8 mouse cellular contexts compared by ENCODE assay signal in genomic region chr4:46389013-46389611, GRCm38 (mm10). TPM values are rescaled to one million over a fixed set of nuclear protein-coding genes. Genes with fewer than 3 reads are reported as not detected.
DNase-seq lines count a peak whose midpoint lies in the region; ATAC-seq and TF ChIP-seq lines count a peak whose summit lies in the region.

Gene Trmo, minus strand, starts transcription at chr4:46389437.

- peak within 1 kb of the TSS; percentile 51 for H3K9ac ChIP-seq in lung, postnatal 0 days (replicated peaks; ENCODE audit: low read depth)

- H3K27me3 ChIP-seq in hindbrain, embryonic 10.5 days (ENCODE audit: insufficient read depth, poor library complexity, severe bottlenecking) = no peaks in the 10 kb centered on the region
- no peaks in the 10 kb centered on the region for H3K27me3 ChIP-seq in lung, postnatal 0 days (replicated peaks; ENCODE audit: insufficient read depth, low read length)

- ATAC-seq in frontal cortex, adult (ENCODE audit: low TSS enrichment) = peak; percentile 94
- peak; percentile 97 for ATAC-seq in lung, postnatal 0 days

- H3K27ac ChIP-seq in hindbrain, embryonic 10.5 days = peak within 1 kb of the TSS; percentile 98
- H3K27ac ChIP-seq in lung, postnatal 0 days (ENCODE audit: low read length) = peak within 1 kb of the TSS; percentile 90

- DNase-seq in MN1 (ENCODE audit: low spot score) = peak; percentile 96
- peak; percentile 94 for DNase-seq in cerebellum, adult 9-10 months
- peak; percentile 96 for DNase-seq in hindbrain, embryonic 10.5 days (ENCODE audit: low spot score)
- peak; percentile 96 for DNase-seq in layer of hippocampus, adult 9-11 months
- DNase-seq in lung, postnatal 0 days (ENCODE audit: low spot score) = peak; percentile 99
- DNase-seq in ovary, postnatal 14 days (ENCODE audit: low spot score) = peak; percentile 91
- peak; percentile 96 for DNase-seq in thymus, postnatal 14 days

- no peaks in the 10 kb centered on the region; the same call in 1 of the 2 replicates for H3K4me1 ChIP-seq in hindbrain, embryonic 10.5 days (replicated peaks)
- no peaks in the 10 kb centered on the region for H3K4me1 ChIP-seq in lung, postnatal 0 days (ENCODE audit: insufficient read depth, low read depth, low read length)

- H3K4me3 ChIP-seq in hindbrain, embryonic 10.5 days = peak within 1 kb of the TSS; percentile 69
- peak within 1 kb of the TSS; percentile 64 for H3K4me3 ChIP-seq in lung, postnatal 0 days (ENCODE audit: low read depth, low read length)

- peak within 1 kb of the TSS; percentile 69 for H3K4me2 ChIP-seq in lung, postnatal 0 days (replicated peaks; ENCODE audit: low read depth, low read length)

- TF ChIP-seq EP300 in lung, postnatal 0 days (IDR thresholded peaks at IDR 0.05) = no peak

- H3K9me3 ChIP-seq in hindbrain, embryonic 10.5 days = no peaks in the 10 kb centered on the region
- H3K9me3 ChIP-seq in lung, postnatal 0 days (ENCODE audit: low read length) = no peaks in the 10 kb centered on the region

- WGBS in hindbrain, embryonic 10.5 days = under 1% methylated on average over 56 of the region's 56 CpGs
- WGBS in lung, postnatal 0 days = 2% methylated on average over 56 of the region's 56 CpGs

- peak; percentile 27; the same call in 1 of the 2 replicates for TF ChIP-seq CTCF in lung, postnatal 0 days (IDR thresholded peaks at IDR 0.05)

- H3K36me3 ChIP-seq in hindbrain, embryonic 10.5 days = peaks cover 29% of the 10 kb centered on the region
- H3K36me3 ChIP-seq in lung, postnatal 0 days (ENCODE audit: insufficient read depth, low read length) = no peaks in the 10 kb centered on the region; the same call in 1 of the 2 replicates

RNA-seq across cellular contexts. Expression of gene Trmo, which starts in this region (rescaled TPM):
- polyA plus RNA-seq in hindbrain, embryonic 10.5 days (2016; fragmentation: Nextera tagmentation; extraction: Ambion mirVana) = 10.4 and 11.9 TPM in 2 replicates
- 8.2 and 8.3 TPM in 2 replicates for polyA plus RNA-seq in lung, postnatal 0 days (2015; fragmentation: Nextera tagmentation; extraction: Ambion mirVana)

Comparison
In these comparisons a context has a peak if more than half of its experiments do, and no peak if none do; other contexts are left out.
1. Peak in every context shown above with its lines: DNase-seq, ATAC-seq, H3K4me3 ChIP-seq and H3K27ac ChIP-seq.